Mouse (Mus musculus) right cerebral cortex, postnatal 4 days (tissue): ENCODE data around the gene Creld2.

ENCODE experiments used
- DNase-seq: peaks from one replicate; pipeline ENCODE4 v3.0.0-alpha.2; 2022

Creld2 gene

GRCm38 (mm10) chr15:88874061-88874460 lies 54.6 kb downstream of the Creld2 start:
- no peak for DNase-seq

GRCm38 (mm10) chr15:88874477-88874876 lies 55.0 kb downstream of the Creld2 start:
- no peak for DNase-seq

GRCm38 (mm10) chr15:88875625-88876081 lies 56.2 kb downstream of the Creld2 start:
- DNase-seq, result no peak
